In genomic region chr17:85767201-85767862, GRCm38 (mm10) we compare ENCODE assay signal across 24 mouse cellular contexts.
DNase-seq lines count a peak whose midpoint lies in the region; ATAC-seq lines count a peak whose summit lies in the region.
"Had no signal": no experiment of that assay in that cellular context is flagged by ENCODE, and none has a peak within 500 bp of the region (broad histone marks: within the 10 kb centered on the region; RNA-seq: fewer than 3 reads in every experiment).

No protein-coding gene starts in this region.

- peak; percentile 4 for DNase-seq in liver, embryonic 13.5 days
- DNase-seq in ZHBTc4 (ENCODE audit: low read depth, low spot score) = peak; percentile 8
- DNase-seq in retina, postnatal 1 day = peak; percentile 52
- DNase-seq in frontal cortex, postnatal 25 days (ENCODE audit: low spot score in 2 of 2) = no peak
- no peak for DNase-seq in heart, postnatal 25 days (ENCODE audit: low spot score)
- DNase-seq: adrenal gland, postnatal 25 days; cerebellum, adult 18-20 months; cerebellum, postnatal 10 days; gastrocnemius, postnatal 36 days; heart, adult 2 months; kidney, adult 9 months; kidney, postnatal 14 days; midbrain, embryonic 14.5 days; right cerebral cortex, postnatal 25 days; thymus, postnatal 25 days had no signal

- no peaks in the 10 kb centered on the region for H3K27me3 ChIP-seq in liver, embryonic 13.5 days
- no peaks in the 10 kb centered on the region; the same call in 1 of the 2 replicates for H3K27me3 ChIP-seq in liver, embryonic 12.5 days (replicated peaks)
- H3K27me3 ChIP-seq: forebrain, embryonic 13.5 days; limb, embryonic 12.5 days; liver, embryonic 15.5 days; lung, embryonic 15.5 days had no signal

- H3K9ac ChIP-seq in liver, embryonic 13.5 days = no peak overlapping the region
- H3K9ac ChIP-seq in liver, embryonic 12.5 days = no peak overlapping the region
- H3K9ac ChIP-seq: forebrain, embryonic 13.5 days; heart, embryonic 12.5 days; hindbrain, embryonic 14.5 days; limb, embryonic 12.5 days; liver, embryonic 15.5 days; lung, embryonic 15.5 days had no signal

- H3K4me1 ChIP-seq in liver, embryonic 13.5 days (replicated peaks) = no peaks in the 10 kb centered on the region
- H3K4me1 ChIP-seq in liver, embryonic 12.5 days = no peaks in the 10 kb centered on the region
- H3K4me1 ChIP-seq: forebrain, embryonic 13.5 days; heart, embryonic 12.5 days had no signal

- no peak overlapping the region for H3K4me3 ChIP-seq in liver, embryonic 13.5 days (replicated peaks)
- H3K4me3 ChIP-seq in liver, embryonic 12.5 days = no peak overlapping the region
- H3K4me3 ChIP-seq: forebrain, embryonic 13.5 days; heart, adult 2 months; heart, embryonic 12.5 days; limb, embryonic 12.5 days; liver, embryonic 15.5 days; lung, embryonic 15.5 days had no signal

- H3K36me3 ChIP-seq in liver, embryonic 13.5 days = no peaks in the 10 kb centered on the region
- no peaks in the 10 kb centered on the region for H3K36me3 ChIP-seq in liver, embryonic 12.5 days
- H3K36me3 ChIP-seq: heart, embryonic 12.5 days; limb, embryonic 12.5 days; liver, embryonic 15.5 days; lung, embryonic 15.5 days had no signal

- no peaks in the 10 kb centered on the region for H3K9me3 ChIP-seq in liver, embryonic 13.5 days (replicated peaks)
- no peaks in the 10 kb centered on the region for H3K9me3 ChIP-seq in liver, embryonic 12.5 days (replicated peaks)
- H3K9me3 ChIP-seq: heart, embryonic 12.5 days; liver, embryonic 15.5 days; lung, embryonic 15.5 days had no signal

- H3K4me2 ChIP-seq in liver, embryonic 13.5 days = no peak overlapping the region
- no peak overlapping the region for H3K4me2 ChIP-seq in liver, embryonic 12.5 days
- H3K4me2 ChIP-seq: forebrain, embryonic 13.5 days; heart, embryonic 12.5 days; hindbrain, embryonic 14.5 days; limb, embryonic 12.5 days; liver, embryonic 15.5 days; lung, embryonic 15.5 days had no signal

- no peak overlapping the region for H3K27ac ChIP-seq in liver, embryonic 13.5 days
- no peak overlapping the region for H3K27ac ChIP-seq in liver, embryonic 12.5 days
- H3K27ac ChIP-seq: forebrain, embryonic 13.5 days; heart, adult 2 months; hindbrain, embryonic 14.5 days; limb, embryonic 12.5 days; liver, embryonic 15.5 days; lung, embryonic 15.5 days had no signal

- intact Hi-C loops in heart, postnatal 25 days (cut with DNase I) = no loop called here

- no peak for ATAC-seq in liver, embryonic 13.5 days (ENCODE audit: low read depth)
- ATAC-seq in liver, embryonic 12.5 days = no peak
- ATAC-seq in erythroid progenitor cell, adult 5-6 weeks (replicated peaks; ENCODE audit: low FRiP score, poor library complexity, severe bottlenecking) = peak; percentile 88
- ATAC-seq: forebrain, embryonic 13.5 days; intestine, postnatal 0 days had no signal

- 56% methylated on average over 15 of the region's 15 CpGs for WGBS in liver, embryonic 13.5 days (ENCODE audit: insufficient replicate concordance)
- WGBS in liver, embryonic 12.5 days (ENCODE audit: insufficient replicate concordance) = 61% methylated on average over 15 of the region's 15 CpGs

Comparison
In these comparisons a context has a peak if more than half of its experiments do, and no peak if none do; other contexts are left out.
1. DNase-seq: peak in liver, embryonic 13.5 days (single experiment), ZHBTc4 (single experiment) and retina, postnatal 1 day (single experiment); none in frontal cortex, postnatal 25 days (0 of 2) and heart, postnatal 25 days (single experiment).